Mouse (Mus musculus) thymus, postnatal 4 days (tissue): ENCODE measurements around the gene Aebp2.
"Not testable (repeated sequence)": the region's sequence is repeated elsewhere in the genome, so short reads cannot be mapped to it uniquely, and the experiment has no call there.

Experiments used
- DNase-seq: peaks from one replicate; pipeline ENCODE4 v3.0.0; 2021

Gene Aebp2

DNA sequence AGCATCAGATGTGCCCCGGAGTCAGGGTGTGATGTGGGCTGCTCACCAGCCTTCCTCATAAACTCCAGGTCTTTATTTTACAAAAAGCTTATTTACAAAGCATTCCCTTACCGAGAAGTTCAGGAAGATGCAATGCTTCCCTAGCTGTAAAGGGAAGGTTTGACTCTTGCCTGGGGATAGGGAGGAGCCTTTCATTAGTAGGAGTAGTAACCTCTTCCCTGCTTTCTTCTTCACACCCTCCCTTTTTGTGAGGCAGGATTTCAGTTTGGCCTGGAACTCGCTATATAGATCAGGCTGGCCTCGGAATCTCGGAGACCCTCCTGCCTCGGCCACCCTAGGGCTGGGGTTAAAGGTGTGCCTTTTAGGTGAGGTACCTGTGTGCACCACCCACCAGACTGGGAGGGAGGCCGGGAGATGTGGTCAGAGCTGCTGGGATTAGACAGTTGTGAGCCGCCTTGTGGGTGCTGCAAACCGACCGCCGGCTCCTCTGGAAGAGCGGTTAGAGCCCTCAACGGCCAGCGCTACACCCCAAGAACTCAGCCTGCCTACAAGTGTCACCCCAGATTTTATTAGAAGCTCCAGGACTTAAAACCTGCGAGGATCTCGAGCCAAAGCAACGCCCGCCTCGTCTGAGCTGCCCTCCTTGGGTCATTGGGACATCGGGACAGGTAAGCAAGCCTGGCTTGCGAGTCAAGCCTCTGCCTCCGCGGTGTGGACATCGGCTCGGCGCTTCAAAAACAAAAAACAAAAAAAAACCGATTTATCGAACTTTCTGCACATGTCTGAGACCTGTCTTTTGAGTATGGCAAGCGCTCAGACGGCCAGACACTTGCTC lies at the start of gene Aebp2:
Gene Aebp2 (plus strand): TSS at position 273 of the 835 bp plus-strand sequence.
- DNase-seq, result peak; percentile 52

DNA sequence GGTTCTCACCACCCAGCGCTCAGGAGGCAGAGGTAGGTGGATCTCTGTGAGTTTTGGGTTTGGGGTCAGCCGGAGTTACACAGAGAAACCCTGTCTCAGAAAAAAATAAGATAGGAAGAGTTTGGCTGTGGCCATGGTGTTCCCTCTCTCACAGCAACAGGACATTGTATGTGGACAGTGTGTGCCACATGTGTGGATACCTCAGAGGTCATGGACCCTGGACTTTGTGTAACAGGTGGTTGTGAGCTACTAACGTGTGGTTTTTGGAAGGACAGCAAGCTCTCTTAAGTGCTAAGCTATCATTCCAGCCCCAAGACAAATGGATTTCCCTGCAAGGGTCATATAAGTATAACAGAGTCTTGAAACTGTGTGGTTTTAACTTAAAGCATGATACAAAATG lies 47.5 kb upstream of the Aebp2 start:
- DNase-seq, result no peak

DNA sequence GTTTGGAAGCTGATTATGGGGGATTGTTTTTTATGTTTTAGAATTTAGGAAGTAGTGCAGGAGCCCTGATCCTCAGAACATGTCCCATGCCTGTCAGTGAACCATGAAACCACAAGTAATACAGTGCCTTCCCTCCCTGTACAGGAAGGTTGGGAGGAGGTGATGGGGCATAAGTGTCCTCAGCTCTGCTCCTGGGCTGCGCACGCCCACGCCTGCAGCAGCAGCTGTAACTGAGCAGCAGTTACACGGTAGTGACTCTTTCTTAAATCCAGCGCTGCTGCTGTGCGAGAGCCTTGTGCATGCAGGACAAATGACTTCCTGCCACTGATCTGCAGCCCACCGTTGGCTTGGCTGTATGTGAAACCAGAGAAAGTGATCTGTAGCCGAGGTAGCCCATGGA lies 46.3 kb upstream of the Aebp2 start:
- peak; percentile 47 for DNase-seq

DNA sequence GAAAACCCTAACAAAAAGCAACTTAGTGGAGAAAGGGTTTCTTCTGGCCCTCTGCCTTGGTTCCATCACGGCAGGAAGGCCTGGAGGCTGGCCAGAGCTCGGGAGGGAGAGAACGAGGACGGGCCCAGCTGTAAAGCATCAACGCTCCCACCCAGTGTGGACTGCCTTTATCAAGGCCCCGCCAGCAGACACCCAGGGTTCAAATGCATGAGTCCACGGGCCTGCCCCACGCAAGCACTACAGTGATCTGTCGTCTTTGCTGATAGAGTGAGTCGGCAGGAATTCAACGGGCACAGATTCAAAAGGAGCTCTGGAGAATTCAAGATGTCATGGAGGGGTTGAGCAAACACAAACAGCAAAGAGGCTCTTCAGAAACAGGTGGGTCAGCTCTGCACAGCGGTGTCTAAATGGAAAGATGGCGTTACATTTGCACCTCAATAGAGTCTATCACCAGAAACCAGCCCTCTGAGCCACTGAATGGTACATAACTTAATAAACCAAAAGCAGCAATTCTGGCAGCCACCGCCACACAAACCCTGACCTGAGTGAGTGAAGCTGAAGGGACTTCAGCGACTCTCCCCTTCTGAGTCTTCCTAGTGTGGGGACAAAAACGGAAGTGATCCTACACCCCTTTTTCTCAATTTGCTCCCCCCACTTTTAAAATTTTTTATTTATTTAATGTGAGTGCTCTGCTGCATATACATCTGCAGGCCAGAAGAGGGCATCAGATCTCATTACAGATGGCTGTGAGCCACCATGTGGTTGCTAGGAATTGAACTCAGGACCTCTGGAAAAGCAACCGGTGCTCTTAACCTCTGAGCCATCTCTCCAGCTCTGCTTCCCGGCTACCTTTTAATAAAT lies 45.3 kb upstream of the Aebp2 start:
- DNase-seq, result no peak

GRCm38 (mm10) chr6:140577822-140578170 lies 44.7 kb upstream of the Aebp2 start:
- DNase-seq, result no peak

DNA sequence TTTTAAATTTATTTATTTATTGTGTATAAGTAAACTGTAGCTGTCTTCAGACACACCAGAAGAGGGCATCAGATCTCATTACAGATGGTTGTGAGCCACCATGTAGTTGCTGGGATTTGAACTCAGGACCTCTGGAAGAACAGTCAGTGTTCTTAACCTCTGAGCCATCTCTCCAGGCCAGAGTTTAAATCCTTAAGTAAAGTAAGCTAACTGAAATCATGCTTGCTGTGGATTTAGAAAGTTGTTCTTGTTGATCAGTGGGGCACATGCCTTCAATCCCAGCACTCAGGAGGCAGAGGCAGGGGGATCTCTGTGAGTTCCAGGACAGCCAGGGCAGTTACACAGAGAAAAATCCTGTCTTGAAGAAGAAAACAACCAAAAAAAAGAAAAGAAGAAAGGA lies 43.5 kb upstream of the Aebp2 start:
- not testable (repeated sequence) for DNase-seq

DNA sequence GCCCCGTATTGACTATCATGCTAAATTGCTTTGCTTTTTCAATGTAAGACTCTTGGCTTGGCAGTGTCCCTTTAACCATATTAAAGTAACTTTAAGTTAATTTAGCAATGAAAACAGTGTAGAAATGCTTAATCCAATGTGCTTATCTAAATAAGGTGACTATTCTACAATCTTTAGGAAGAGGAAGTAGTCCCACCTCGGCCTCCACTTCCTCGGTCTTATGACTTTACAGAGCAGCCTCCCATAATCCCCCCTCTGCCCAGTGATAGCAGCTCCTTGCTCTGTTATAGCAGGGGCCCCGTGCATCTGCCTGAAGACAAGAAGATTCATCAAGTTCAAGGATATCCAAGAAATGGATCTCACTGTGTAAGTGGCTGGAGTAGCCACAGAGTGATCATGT lies 42.3 kb upstream of the Aebp2 start:
- no peak for DNase-seq

DNA sequence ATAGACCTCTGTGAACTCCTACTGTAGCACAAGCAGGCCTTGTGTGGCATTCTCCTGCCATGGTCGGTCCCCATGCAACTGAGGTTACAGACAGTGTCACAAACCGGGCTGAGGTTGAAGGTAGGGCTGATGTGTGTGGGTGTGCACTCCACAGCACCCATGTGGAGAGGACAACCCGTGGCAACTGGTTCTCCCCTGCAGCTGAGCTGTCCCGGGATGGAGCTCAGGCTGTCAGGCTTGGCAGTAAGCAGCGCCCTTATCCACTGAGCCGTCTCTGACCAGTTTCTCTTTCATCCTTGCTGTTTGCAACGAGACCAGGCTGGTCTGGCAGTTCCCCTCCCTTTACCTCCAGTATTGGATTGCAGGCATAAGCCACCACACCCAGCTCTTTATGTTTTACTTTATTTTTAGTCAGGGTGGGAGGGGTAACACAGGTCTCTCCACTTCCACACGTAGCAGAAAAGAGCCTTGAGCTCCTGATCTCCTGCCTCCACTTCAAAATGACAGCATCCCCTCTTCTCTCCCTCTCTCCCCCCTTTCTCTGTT lies 35.7 kb upstream of the Aebp2 start:
- DNase-seq, result no peak

DNA sequence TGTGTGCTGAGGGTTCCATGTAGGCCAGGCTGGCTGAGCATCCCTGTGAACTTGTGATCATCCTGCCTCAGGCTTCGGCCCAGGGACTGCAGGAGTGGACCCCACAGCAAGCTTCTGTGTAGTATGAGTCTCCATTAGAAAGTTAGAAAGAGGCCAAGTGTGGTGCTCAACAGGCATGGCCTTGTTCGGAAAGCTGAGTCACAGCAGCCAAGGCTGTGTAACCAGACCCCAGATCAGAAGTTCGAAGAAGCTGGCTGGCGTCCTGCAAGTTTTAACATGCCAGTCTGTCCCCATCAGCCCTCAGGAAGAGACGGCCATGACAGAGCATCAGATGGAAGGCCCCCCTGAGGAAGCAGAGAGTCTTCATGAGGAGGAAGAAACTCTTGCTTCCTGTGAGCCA lies 31.1 kb upstream of the Aebp2 start:
- DNase-seq, result no peak

- no peak for DNase-seq
These were observed 29.8 kb upstream of the Aebp2 start for GRCm38 (mm10) chr6:140592713-140593112.

DNA sequence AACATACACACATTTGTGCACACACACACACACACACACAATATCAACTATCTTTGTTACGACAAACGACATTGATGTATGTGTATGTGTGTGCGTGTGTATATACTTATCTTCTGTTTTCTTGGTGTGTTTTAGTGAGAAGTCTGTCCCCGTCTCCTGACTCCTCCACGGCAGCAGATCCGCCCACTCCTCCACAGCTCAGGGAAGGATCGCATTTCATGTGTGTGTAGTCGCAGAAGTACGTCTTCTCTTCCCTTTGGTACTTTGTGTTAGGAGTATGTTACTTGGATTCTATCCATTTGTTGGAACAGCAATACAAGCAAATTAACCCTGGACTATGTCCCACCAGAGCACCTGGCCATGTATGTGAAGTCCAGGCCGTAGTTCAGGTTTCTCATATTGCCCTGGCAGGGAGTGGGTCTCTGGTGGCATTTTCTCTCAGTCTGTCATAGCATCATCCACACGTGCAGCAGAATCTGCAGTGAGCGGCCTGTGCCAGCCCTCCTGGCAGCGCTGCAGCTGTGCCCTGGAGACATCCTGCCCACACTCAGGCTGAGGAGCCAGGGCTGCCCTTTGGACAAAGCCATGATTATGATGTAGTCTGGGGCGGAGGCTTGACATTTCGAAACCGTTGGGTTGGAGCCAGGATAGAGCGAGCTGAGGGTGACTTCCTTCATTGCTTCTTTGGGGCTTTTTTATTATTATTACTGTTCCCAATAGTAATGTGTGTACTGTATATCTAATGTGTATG lies 28.9 kb upstream of the Aebp2 start:
- DNase-seq, result no peak

- not testable (repeated sequence) for DNase-seq
These were observed 26.9 kb upstream of the Aebp2 start for GRCm38 (mm10) chr6:140595551-140595950.

GRCm38 (mm10) chr6:140597381-140598329 lies 24.8 kb upstream of the Aebp2 start:
- no peak for DNase-seq

DNA sequence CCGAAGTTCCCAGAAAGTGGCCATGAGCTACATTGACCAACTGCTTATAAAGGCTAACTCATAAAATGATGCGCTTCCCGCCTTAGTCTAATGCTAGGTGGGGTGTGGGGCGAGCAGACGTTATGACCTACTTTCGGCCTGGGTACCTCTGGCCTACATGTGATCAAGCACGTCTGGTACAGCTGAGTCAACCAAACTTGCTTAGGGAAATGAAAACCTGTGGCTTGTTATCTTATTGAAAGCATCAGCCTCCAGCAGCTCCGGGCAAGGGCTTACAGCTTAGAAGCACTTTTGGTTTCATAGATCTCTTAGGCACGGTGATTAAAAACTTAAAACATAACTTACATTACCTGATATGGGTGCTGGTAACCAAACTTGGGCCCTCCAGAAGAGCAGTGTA lies 23.9 kb upstream of the Aebp2 start:
- DNase-seq, result peak; percentile 50

DNA sequence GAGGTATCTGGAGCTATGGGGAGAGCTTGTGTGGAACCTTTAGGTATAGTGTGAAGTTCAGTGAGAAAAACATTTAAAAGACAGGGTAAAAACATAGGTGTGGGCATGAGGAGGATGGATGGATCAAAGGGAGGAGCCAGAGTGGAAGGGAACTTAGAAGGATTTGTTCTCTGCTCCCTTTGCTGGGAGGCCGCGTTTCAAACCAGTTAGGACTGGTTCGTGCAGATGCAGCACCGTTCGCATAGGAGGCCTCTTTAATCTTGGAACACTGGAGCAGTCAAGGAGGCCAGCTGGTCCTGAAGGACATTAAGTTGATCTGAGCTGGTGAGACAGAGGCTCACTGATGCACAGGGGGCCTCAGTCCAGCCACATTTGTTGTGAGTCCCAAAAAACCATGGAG lies 23.1 kb upstream of the Aebp2 start:
- no peak for DNase-seq

GRCm38 (mm10) chr6:140600671-140601070 lies 21.8 kb upstream of the Aebp2 start:
- DNase-seq, result peak; percentile 55

DNA sequence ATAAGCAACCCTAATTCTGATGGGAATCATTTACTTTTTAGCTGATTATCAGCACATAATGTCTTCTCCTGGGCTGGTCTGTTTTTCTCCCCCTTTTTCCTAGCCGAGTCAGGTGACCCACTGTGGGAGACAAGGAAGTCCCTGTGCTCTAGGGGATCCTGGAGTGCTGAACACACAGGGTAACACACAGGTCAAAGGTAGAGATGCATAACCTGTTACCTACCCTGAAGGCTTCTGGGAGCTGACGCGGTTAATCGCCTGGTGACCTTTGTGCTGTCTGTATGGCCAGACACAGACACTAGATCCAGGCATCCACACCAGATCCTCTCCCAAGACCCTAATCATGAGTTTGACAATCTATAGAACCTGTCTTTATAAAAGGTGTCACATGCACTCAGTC lies 21.3 kb upstream of the Aebp2 start:
- no peak for DNase-seq

DNA sequence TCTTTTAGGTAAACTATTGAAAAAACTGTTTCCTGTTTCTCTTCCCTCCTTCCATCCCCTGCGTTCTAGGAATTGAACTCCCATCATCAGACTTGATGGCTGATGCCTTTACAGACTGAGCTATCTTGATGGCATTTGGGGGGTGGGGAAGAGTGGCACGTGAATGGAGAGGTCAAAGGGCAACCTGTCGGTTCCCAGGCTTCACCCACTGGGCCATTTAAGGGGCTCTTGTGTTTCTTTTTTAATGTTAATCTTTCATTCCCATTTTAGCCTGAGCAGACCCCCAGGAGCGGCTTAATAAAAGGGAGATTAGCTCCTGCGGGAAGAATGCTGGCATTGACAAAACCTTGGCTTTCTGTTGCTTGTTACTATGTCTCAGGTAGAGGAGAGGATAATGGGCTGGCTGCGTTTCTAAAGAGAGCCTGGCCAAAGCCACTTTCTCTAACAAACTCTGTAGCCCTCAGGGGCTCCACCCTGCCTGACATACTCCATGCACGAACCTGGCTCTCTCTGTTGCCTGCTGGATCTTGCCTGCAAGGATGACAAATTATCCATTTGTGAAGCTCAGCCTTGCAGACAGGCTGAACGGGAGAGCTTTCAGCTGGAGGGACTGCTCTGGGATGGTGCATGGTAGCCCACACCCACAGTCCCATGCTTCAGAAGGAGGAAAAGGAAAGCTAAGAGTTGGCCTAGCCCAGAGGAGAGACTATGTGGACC lies 19.1 kb upstream of the Aebp2 start:
- DNase-seq, result no peak

GRCm38 (mm10) chr6:140605173-140605572 lies 17.3 kb upstream of the Aebp2 start:
- DNase-seq, result not testable (repeated sequence)

GRCm38 (mm10) chr6:140605732-140606131 lies 16.7 kb upstream of the Aebp2 start:
- DNase-seq, result no peak

DNA sequence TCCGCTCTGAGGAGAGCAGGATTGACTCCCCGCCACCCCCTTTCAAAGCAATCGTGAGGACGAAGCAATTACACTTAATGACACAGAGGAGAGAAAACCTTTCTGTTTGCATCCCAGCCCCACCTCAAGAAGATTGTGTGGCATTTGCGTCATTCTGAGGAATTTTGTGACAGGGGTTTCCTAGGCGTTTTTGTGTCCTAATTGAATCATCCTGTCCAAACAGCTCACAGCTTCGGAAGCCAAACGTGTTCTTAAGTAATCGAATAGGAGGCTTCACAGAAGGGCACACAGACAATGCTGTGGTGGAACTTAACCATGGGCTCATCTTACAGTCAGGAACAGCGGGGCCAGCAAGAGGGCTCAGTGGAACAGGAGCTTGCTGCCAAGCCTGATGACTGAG lies 15.9 kb upstream of the Aebp2 start:
- no peak for DNase-seq
